Comparison of ENCODE assay signal across 8 mouse cellular contexts in genomic region chr11:78032809-78033195, GRCm38 (mm10). TPM values are rescaled to one million over a fixed set of nuclear protein-coding genes. Genes with fewer than 3 reads are reported as not detected.
A peak's percentile ranks its signal among the peaks of the same experiment; 100 is the strongest.
DNase-seq lines count a peak whose midpoint lies in the region; ATAC-seq and TF ChIP-seq lines count a peak whose summit lies in the region.

No protein-coding gene starts in this region.

- H3K4me2 ChIP-seq in lung, postnatal 0 days (replicated peaks; ENCODE audit: low read depth, low read length): peak overlapping the region; percentile 99
- peak overlapping the region; percentile 91 for H3K4me2 ChIP-seq in embryonic facial prominence, embryonic 15.5 days (replicated peaks)
- H3K4me2 ChIP-seq in limb, embryonic 12.5 days: peak overlapping the region; percentile 83

- no peaks in the 10 kb centered on the region for H3K36me3 ChIP-seq in lung, postnatal 0 days (ENCODE audit: insufficient read depth, low read length)
- H3K36me3 ChIP-seq in embryonic facial prominence, embryonic 15.5 days: peaks cover 36% of the 10 kb centered on the region
- H3K36me3 ChIP-seq in limb, embryonic 12.5 days: peaks cover 37% of the 10 kb centered on the region

- H3K4me1 ChIP-seq in lung, postnatal 0 days (ENCODE audit: insufficient read depth, low read depth, low read length): peaks cover 10% of the 10 kb centered on the region
- peaks cover 30% of the 10 kb centered on the region for H3K4me1 ChIP-seq in embryonic facial prominence, embryonic 15.5 days
- H3K4me1 ChIP-seq in limb, embryonic 12.5 days (replicated peaks): peaks cover 35% of the 10 kb centered on the region
- H3K4me1 ChIP-seq in olfactory bulb, adult 2 months (ENCODE audit: control insufficient read depth, insufficient read depth, low read length): peaks cover 7% of the 10 kb centered on the region

- H3K4me3 ChIP-seq in lung, postnatal 0 days (ENCODE audit: low read depth, low read length): peak overlapping the region; percentile 61
- H3K4me3 ChIP-seq in embryonic facial prominence, embryonic 15.5 days (replicated peaks): peak overlapping the region; percentile 72
- peak overlapping the region; percentile 72 for H3K4me3 ChIP-seq in limb, embryonic 12.5 days (replicated peaks)
- peak overlapping the region; percentile 62 for H3K4me3 ChIP-seq in olfactory bulb, adult 2 months (ENCODE audit: insufficient read depth, low read depth, low read length)

- no peak for ATAC-seq in lung, postnatal 0 days
- ATAC-seq in embryonic facial prominence, embryonic 15.5 days (ENCODE audit: insufficient number of reproducible peaks, low FRiP score, low TSS enrichment, low read depth): no peak
- ATAC-seq in limb, embryonic 12.5 days (ENCODE audit: insufficient number of reproducible peaks, insufficient read depth, low FRiP score, low TSS enrichment, low read depth): no peak
- no peak for ATAC-seq in activated CD4-positive, CD25-positive, alpha-beta regulatory T cell, adult 4 months

- peak overlapping the region; percentile 79 for H3K27ac ChIP-seq in lung, postnatal 0 days (ENCODE audit: low read length)
- peak overlapping the region; percentile 90 for H3K27ac ChIP-seq in embryonic facial prominence, embryonic 15.5 days (replicated peaks)
- peak overlapping the region; percentile 93 for H3K27ac ChIP-seq in limb, embryonic 12.5 days
- 0 out of 2 replicates have a peak overlapping the region, but pooled peaks have one; percentile 11 for H3K27ac ChIP-seq in olfactory bulb, adult 2 months (ENCODE audit: insufficient read depth, low read depth, low read length)

- TF ChIP-seq EP300 in lung, postnatal 0 days (IDR thresholded peaks at IDR 0.05): no peak

- WGBS in lung, postnatal 0 days: 10% methylated on average over 5 of the region's 5 CpGs
- whole genome bisulfite sequencing in embryonic facial prominence, embryonic 15.5 days: 8% methylated on average over 5 of the region's 5 CpGs
- WGBS in limb, embryonic 12.5 days: 18% methylated on average over 5 of the region's 5 CpGs
- WGBS in olfactory bulb, adult 2 months: 3% methylated on average over 5 of the region's 5 CpGs

- no peak for TF ChIP-seq POLR2A in olfactory bulb, adult 2 months (IDR thresholded peaks at IDR 0.05; ENCODE audit: insufficient read depth, low read depth, low read length)

- DNase-seq in lung, postnatal 0 days (ENCODE audit: low spot score): peak; percentile 28
- DNase-seq in lung, postnatal 25 days (ENCODE audit: low spot score): no peak
- DNase-seq in ovary, postnatal 10 days (ENCODE audit: low spot score): no peak
- DNase-seq in right cerebral cortex, postnatal 25 days: no peak

- peak overlapping the region; percentile 51 for H3K9ac ChIP-seq in lung, postnatal 0 days (replicated peaks; ENCODE audit: low read depth)
- H3K9ac ChIP-seq in embryonic facial prominence, embryonic 15.5 days: peak overlapping the region; percentile 71
- peak overlapping the region; percentile 78 for H3K9ac ChIP-seq in limb, embryonic 12.5 days (replicated peaks)

- H3K9me3 ChIP-seq in lung, postnatal 0 days (ENCODE audit: low read length): no peaks in the 10 kb centered on the region
- H3K9me3 ChIP-seq in embryonic facial prominence, embryonic 15.5 days (replicated peaks): no peaks in the 10 kb centered on the region
- no peaks in the 10 kb centered on the region for H3K9me3 ChIP-seq in limb, embryonic 12.5 days

- H3K27me3 ChIP-seq in lung, postnatal 0 days (replicated peaks; ENCODE audit: insufficient read depth, low read length): no peaks in the 10 kb centered on the region
- H3K27me3 ChIP-seq in embryonic facial prominence, embryonic 15.5 days: no peaks in the 10 kb centered on the region
- H3K27me3 ChIP-seq in limb, embryonic 12.5 days: no peaks in the 10 kb centered on the region

- TF ChIP-seq CTCF in lung, postnatal 0 days (IDR thresholded peaks at IDR 0.05): no peak
- no peak for TF ChIP-seq CTCF in olfactory bulb, adult 2 months (IDR thresholded peaks at IDR 0.05; ENCODE audit: insufficient read depth, low read depth, low read length)

RNA-seq across cellular contexts. Expression of gene Dhrs13, which starts 0.7 kb away (rescaled TPM):
- 9.4 and 9.7 TPM in 2 replicates for polyA plus RNA-seq in lung, postnatal 0 days (2015; fragmentation: Nextera tagmentation; extraction: Ambion mirVana)
- polyA plus RNA-seq in embryonic facial prominence, embryonic 15.5 days (2015; fragmentation: Nextera tagmentation; extraction: Ambion mirVana): 18.5 and 19.7 TPM in 2 replicates
- polyA plus RNA-seq in limb, embryonic 12.5 days (2016; fragmentation: Nextera tagmentation; extraction: Ambion mirVana): 19.0 and 20.4 TPM in 2 replicates
- polyA plus RNA-seq in olfactory bulb, adult 2 months (2012; ENCODE audit: insufficient read depth, insufficient read length, low replicate concordance, missing spikeins): not detected in 2 replicates
- polyA plus RNA-seq in activated CD4-positive, CD25-positive, alpha-beta regulatory T cell, adult 4 months (2017; shearing (Covaris generic)): 1 to 10 TPM; 1.3 to 2.4 TPM

RNA-seq across cellular contexts. Expression of gene Flot2, which starts 4.9 kb away (rescaled TPM):
- 55.6 and 58.3 TPM in 2 replicates for polyA plus RNA-seq in lung, postnatal 0 days (2015; fragmentation: Nextera tagmentation; extraction: Ambion mirVana)
- polyA plus RNA-seq in embryonic facial prominence, embryonic 15.5 days (2015; fragmentation: Nextera tagmentation; extraction: Ambion mirVana): 65.5 and 65.7 TPM in 2 replicates
- 49.5 and 52.0 TPM in 2 replicates for polyA plus RNA-seq in limb, embryonic 12.5 days (2016; fragmentation: Nextera tagmentation; extraction: Ambion mirVana)
- not detected in 2 replicates for polyA plus RNA-seq in olfactory bulb, adult 2 months (2012; ENCODE audit: insufficient read depth, insufficient read length, low replicate concordance, missing spikeins)
- polyA plus RNA-seq in activated CD4-positive, CD25-positive, alpha-beta regulatory T cell, adult 4 months (2017; shearing (Covaris generic)): 10 to 100 TPM; 23.2 to 28.6 TPM

RNA-seq across cellular contexts. Expression of gene Eral1, which starts 47.4 kb away (rescaled TPM):
- polyA plus RNA-seq in lung, postnatal 0 days (2015; fragmentation: Nextera tagmentation; extraction: Ambion mirVana): 14.8 and 17.7 TPM in 2 replicates
- 33.3 and 33.6 TPM in 2 replicates for polyA plus RNA-seq in embryonic facial prominence, embryonic 15.5 days (2015; fragmentation: Nextera tagmentation; extraction: Ambion mirVana)
- 39.2 and 41.0 TPM in 2 replicates for polyA plus RNA-seq in limb, embryonic 12.5 days (2016; fragmentation: Nextera tagmentation; extraction: Ambion mirVana)
- not detected in 2 replicates for polyA plus RNA-seq in olfactory bulb, adult 2 months (2012; ENCODE audit: insufficient read depth, insufficient read length, low replicate concordance, missing spikeins)
- 10 to 100 TPM; 36.3 to 40.0 TPM for polyA plus RNA-seq in activated CD4-positive, CD25-positive, alpha-beta regulatory T cell, adult 4 months (2017; shearing (Covaris generic))

RNA-seq across cellular contexts. Expression of gene Phf12, which starts 50.2 kb away (rescaled TPM):
- 7.7 and 9.0 TPM in 2 replicates for polyA plus RNA-seq in lung, postnatal 0 days (2015; fragmentation: Nextera tagmentation; extraction: Ambion mirVana)
- 16.8 and 18.4 TPM in 2 replicates for polyA plus RNA-seq in embryonic facial prominence, embryonic 15.5 days (2015; fragmentation: Nextera tagmentation; extraction: Ambion mirVana)
- polyA plus RNA-seq in limb, embryonic 12.5 days (2016; fragmentation: Nextera tagmentation; extraction: Ambion mirVana): 26.8 and 27.7 TPM in 2 replicates
- polyA plus RNA-seq in olfactory bulb, adult 2 months (2012; ENCODE audit: insufficient read depth, insufficient read length, low replicate concordance, missing spikeins): 389 TPM in 1 of 2 replicates, not detected in the other
- 10 to 100 TPM; 24.8 to 27.2 TPM for polyA plus RNA-seq in activated CD4-positive, CD25-positive, alpha-beta regulatory T cell, adult 4 months (2017; shearing (Covaris generic))

Comparison
In these comparisons a context has a peak if more than half of its experiments do, and no peak if none do; other contexts are left out.
1. H3K27ac ChIP-seq: peak in every context shown above with its lines; median percentile 93 in limb, embryonic 12.5 days; 90 in embryonic facial prominence, embryonic 15.5 days; 79 in lung, postnatal 0 days; 11 in olfactory bulb, adult 2 months.